Mouse (Mus musculus): ENCODE measurements around the gene Aqp8.

Gene Aqp8

DNA sequence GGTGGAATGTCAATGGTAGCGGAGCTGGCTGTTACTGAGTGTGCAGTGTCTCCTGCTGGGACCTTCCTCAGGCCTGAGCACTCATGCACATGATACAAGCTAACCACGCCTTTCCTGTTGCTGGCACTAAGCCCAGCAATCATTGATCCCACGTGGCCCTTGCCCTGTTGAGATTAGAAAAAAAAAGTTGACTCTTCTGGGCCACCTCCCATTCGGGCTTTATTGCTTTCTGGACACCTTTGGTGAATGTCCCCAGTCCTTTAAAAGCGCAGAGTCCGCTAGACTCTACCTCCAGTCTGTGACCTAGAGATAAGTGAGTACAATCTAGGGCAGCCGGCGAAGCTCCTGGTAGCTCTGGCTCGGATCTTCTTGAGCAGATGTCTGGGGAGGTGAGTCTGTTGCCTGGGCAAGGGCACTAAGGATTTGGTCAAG lies at the start of gene Aqp8:
TSS of gene Aqp8 (plus strand) at position 222 of the 432 bp plus-strand sequence.
- no peak for DNase-seq (ENCODE audit: low spot score in 2 of 2)

- DNase-seq (ENCODE audit: low spot score in 2 of 2): peak in 1 of 2 experiments; percentile 8
Observed at GRCm38 (mm10) chr7:123416803-123417202, 45.3 kb upstream of the Aqp8 start.

- DNase-seq (ENCODE audit: low spot score in 2 of 2): peak in 1 of 2 experiments; percentile 3
Observed at GRCm38 (mm10) chr7:123417661-123418060, 44.4 kb upstream of the Aqp8 start.

DNA sequence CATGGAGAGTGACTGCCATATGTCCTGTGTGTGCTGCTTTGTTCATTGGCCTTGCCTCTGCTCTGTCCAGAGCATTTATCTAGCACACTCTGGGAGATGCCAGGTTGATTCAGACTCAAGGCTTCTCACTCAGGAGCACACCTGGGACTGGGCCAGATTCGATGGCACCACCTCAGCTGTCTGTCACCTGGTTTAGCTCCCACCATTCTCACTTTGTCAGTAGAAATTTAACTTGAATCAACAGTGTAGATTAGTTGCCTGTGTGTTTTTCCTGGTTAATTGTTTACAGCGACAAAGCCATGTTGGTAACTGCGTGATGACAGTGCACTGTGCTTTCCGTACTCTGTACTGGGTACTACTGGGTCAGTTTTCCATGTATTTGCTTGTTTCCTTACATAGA lies 42.1 kb upstream of the Aqp8 start:
- DNase-seq (ENCODE audit: low spot score in 2 of 2): no peak

- DNase-seq (ENCODE audit: low spot score in 2 of 2): no peak
Observed at GRCm38 (mm10) chr7:123421958-123422357, 40.1 kb upstream of the Aqp8 start.

DNA sequence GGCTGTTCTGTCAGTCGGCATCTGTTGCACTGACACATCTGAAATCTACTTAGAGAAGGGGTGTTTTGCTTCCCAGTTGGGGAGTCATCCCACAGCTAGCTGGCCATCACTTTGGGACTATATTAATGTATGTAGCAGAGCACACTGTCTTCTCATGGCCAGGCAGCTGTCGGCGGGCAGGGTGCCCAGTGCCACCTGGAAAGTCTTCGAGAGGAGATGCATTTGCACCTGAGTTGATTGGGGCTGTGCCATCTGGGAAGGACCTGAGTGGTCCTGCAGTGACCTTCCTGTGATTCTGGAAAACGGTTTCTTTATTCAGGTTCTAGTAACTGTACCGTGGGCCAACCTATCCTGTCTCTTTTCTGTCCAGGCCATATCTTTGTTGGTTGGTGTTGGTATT lies 37.8 kb upstream of the Aqp8 start:
- DNase-seq (ENCODE audit: low spot score in 2 of 2): no peak

DNA sequence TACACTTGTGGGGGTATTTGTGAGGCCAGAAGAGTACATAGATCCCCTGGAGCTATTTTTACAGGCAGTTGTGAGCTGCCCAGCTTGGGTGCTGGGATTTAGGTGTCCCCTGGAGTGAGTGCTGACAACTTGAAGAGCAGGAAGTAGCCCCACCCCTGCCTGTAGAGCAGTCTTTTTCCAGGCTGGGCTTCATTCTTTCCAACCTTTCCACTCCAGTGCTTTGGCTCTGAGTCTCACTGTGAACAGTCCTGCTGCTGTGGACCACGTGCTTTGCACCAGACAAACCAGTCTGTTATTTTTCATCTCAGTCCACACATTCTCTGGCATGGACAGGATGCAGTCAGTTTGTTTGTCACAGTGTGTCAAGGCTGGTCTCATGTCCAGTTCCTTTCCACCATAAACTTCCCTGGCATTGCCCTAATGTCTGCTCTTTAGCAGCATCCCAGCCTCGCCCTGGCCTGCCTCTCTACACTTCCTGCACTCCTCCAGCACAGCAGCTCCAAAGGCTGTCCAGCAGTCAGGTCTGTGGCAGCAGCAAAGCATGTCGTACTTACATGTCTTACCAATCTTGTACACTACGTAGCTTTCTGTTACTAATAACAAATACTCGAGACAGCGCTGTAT lies 36.8 kb upstream of the Aqp8 start:
- DNase-seq (ENCODE audit: low spot score in 2 of 2): no peak

DNA sequence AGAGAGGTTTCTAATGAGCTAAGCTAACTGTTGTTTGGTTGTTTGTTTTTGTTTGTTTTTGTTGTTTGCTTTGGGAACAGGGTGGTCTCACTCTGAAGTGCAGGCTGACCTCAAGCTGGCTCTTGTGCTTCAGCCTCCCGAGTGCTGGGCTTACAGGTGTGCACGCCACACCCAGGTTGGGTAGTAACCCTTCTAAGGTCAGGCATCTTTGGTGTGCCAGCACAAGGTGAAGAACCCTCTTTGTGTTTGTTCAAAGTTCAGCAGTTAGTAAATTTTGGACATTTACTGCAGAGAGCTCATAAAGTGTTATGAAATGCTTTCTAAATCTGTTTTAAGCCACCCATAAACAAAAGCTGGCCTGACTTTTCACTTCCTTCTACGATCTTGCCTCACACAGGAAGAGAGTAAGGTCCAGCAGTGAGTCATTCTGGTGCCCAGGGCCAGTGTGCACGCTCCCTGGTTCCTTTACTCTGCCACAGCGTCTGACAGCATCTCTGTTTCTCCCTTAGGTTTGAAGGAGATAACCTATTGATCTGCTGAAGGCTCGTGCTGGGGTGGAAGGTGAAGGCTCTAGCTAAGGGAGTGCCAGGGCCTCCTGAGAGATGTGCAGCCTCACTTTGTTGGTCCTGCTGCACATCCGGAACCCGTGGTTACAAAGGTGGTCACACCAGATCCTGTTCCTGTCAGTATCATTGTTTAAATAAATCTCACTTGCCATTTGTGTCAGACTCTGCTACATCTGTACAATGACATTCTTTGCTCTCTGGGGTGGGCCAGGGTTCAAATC lies 32.3 kb upstream of the Aqp8 start:
- DNase-seq (ENCODE audit: low spot score in 2 of 2): no peak

DNA sequence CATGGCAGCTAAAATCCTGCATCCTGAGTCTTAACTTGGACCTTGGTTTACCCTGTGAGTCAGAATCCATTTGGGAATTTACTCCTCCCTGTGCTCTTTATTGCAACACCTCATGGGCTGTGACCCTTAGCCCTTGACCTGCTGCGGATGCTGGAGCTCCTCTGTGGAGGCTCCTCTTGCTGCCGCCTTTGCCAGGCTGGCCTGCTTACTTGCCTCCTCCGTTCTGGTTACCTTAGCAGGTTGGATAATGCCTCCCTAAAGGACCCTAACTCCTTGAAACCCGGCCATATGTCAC lies 31.7 kb upstream of the Aqp8 start:
- no peak for DNase-seq (ENCODE audit: low spot score in 2 of 2)

DNA sequence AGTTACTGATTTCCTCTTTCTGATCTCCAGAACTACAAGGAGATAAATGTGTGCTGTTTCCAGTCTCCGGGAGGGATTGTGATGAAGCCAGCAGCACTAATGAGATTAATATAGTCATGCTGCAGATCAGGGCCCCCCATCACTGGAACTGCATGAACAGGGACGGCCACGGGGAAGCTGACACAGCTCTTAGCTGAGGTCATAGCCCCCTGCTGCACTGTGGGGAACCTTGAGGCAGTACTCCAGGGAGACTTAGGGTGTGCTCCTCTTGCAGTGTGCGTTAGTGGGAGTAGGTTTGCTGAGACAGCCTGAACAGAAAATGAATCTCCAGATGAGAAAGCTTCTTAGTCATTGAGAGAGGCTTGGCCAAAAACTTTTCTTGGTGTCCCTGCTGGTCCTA lies 30.9 kb upstream of the Aqp8 start:
- no peak for DNase-seq (ENCODE audit: low spot score in 2 of 2)

GRCm38 (mm10) chr7:123442079-123442478 lies 20.0 kb upstream of the Aqp8 start:
- DNase-seq (ENCODE audit: low spot score in 2 of 2): no peak

DNA sequence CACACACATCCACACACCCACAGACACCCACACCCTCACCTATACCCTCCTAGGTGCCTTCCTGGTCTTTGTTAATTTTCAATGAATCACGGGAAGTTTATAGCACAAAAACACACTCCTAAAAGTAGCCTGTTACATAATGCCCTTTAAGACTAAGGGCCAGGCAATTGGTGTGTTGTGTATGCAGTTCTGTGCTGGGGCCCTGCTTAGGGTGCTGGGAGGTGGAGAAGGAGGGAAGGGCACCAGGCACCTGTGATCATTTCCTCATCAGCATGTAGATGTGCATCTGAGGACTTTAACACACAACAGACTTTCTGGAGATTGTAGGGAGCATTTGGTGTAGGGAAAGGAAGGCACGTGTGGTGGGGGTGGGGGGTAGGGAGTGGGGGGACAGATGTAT lies 13.3 kb upstream of the Aqp8 start:
- no peak for DNase-seq (ENCODE audit: low spot score in 2 of 2)

GRCm38 (mm10) chr7:123449676-123450075 lies 12.4 kb upstream of the Aqp8 start:
- DNase-seq (ENCODE audit: low spot score in 2 of 2): no peak

GRCm38 (mm10) chr7:123450515-123450914 lies 11.6 kb upstream of the Aqp8 start:
- DNase-seq (ENCODE audit: low spot score in 2 of 2): no peak

DNA sequence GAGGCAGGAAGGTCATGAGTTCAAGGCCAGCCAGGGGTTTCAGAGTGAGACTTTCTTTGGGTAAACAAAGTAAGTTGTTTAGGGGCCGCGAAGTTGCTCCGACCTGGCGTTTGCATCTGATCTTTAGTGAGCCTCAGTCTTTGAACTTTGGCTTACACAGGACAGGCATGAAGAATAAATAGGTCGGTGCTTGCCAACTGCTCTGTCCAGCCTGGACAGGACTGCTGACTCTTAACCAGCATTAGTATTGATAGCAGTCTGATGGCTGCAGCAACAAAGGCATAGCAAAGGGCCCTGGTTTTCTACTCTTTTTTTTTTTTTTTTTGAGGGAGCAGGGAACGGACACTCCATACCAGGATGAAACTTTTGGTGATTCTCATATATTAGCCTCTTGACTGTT lies 9.5 kb upstream of the Aqp8 start:
- no peak for DNase-seq (ENCODE audit: low spot score in 2 of 2)

- no peak for DNase-seq (ENCODE audit: low spot score in 2 of 2)
Observed at GRCm38 (mm10) chr7:123453066-123453465, 9.0 kb upstream of the Aqp8 start.

DNA sequence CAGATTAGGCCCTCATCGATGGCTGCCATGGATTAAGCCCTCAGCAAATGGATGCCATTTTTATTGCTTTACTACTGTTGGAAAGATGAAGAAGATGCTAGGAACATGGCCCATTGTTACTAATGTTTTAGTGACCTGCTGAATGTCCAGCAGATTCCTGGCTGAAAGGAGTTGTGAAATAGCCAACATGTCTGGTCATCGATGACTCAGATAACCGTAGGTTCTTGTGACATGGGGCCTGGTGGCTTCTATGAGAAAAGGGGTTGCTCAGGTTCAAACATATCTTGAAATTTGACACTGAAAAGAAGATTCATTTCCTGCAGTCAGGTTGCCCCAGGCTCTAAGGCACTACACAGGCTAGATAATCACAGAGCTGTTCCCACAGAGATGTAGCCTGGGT lies 7.0 kb upstream of the Aqp8 start:
- DNase-seq (ENCODE audit: low spot score in 2 of 2): no peak

DNA sequence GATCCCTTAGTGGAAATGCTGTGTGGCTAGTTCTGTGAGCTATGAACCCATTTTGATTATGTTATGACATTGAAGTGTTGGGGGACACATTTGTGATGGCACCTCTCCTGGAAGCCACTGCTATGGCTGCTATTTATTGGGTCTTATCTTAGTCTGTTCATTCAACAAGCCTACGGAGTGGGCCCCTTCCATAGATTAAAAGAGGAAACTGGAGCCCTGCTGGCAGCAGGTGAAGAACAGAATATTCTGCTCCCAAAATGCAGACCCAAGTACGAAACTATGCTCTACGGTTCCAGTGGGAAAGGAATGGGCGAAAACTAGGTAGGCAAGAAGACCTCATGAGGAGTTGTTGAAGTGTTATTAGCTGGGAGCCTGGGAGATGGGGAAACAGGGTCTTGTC lies 3.8 kb upstream of the Aqp8 start:
- no peak for DNase-seq (ENCODE audit: low spot score in 2 of 2)

DNA sequence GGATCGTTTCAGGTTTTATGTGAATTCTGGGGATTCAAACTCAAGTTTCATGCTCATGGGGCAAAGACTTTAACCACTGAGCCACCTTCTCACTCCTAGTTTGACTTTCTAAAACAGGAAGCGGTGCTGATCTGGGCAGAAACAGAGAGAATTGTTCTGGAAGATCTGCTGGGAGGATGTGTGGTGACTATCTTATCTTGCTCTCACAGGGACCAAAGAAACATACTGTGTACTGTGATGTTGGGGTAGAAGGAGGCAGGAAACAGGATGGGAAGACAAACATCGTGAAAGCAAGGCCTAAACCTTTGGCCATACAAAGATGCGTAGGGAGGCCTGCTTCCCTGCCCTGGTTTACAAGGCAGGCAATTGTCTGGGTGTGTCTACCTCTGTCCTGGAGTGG lies 2.8 kb upstream of the Aqp8 start:
- no peak for DNase-seq (ENCODE audit: low spot score in 2 of 2)

DNA sequence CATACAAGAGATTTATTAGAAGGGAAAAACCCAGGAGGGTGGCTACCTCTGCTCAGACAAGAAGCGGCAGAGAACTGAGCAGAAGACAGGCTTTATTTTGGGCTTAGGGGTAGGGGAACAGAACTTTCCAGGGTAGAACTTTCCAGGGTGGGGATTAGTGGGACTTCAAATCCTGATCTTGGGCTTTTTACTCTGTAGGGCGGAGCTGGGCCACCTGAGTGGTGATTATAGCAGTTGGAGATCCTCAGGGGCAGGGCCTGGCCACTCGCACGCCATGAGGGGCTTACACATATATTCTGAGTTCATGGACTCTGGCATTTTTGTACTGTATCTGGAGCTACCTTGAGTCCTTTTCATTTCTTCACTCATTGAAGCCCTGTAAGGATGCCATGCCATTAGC lies 775 bp upstream of the Aqp8 start:
- no peak for DNase-seq (ENCODE audit: low spot score in 2 of 2)

DNA sequence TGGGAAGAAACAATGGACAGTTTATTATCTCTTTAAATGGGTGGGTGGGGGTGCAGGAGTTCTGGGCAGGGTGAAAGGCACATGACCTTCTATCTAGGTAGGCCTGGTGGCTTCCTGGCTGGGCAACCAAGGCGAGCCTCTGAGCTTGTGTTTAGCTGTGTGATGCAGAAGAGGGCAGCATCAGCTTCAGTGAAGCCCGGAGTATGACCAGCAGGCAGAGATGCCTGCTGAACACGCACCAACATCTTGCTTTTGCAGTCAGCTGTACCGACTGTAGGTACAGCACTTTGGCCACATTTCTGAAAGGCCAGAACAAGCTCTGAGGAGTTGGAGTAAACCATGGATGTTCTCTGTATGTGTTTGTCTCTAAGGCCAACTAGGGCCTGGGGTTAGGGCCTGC lies 1.5 kb downstream of the Aqp8 start:
- no peak for DNase-seq (ENCODE audit: low spot score in 2 of 2)

DNA sequence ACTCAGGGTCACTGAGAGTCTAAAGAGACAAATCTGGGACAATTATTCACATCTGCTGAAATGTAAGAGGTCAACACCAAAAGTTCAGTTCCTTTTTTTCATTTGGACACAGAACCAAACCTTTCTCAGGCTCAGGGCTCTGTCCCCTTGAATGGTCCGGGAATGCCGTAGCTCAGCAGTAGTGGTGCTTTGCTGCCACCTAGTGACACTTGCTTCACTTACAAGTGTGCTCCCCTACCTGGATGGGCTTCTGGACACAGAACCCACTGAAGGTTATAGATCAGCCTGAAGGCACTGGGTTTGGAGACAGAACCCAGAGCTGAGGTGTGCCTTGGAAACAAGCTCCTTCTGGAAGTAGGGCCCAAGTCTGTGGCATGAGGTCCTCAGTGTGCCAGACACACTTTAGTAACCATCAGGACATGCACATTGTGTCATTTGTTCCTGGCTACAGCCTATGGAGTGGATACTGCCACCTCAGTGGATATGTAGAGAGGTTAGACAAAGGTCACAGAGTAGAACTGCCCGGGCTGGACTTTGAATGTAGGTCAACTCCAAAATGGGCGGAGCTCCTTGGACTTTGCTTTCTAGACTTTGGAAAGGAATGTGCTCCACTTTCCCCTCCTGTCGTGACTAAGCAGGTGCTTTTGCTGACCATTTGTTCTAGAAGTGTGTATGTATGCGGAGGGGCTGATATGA lies 3.7 kb downstream of the Aqp8 start:
- DNase-seq (ENCODE audit: low spot score in 2 of 2): peak; percentile 54 to 83

DNA sequence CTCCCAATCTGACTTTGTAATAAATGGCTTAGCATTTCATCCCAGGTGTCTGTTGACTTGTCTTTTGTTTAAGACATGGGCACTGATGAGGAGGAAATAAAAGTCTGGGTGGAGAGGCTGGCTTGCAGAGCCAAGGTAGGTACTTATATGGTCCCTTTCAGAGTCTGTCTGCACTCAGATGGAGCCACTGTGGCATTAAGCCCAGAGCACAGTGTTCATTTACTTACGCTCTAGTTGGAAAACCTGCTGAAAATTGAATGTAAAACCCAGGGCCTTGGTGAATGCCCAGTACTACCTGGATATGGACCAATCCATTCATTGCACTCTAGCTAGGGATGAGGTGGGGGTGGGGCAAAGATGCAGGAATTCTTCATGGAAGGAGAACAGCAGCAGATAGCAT lies 5.9 kb downstream of the Aqp8 start:
- no peak for DNase-seq (ENCODE audit: low spot score in 2 of 2)
